Mouse (Mus musculus): ENCODE measurements around the gene Asrgl1. TPM values are rescaled to one million over a fixed set of nuclear protein-coding genes. Genes with fewer than 3 reads are reported as not detected.
"Not testable (repeated sequence)": the region's sequence is repeated elsewhere in the genome, so short reads cannot be mapped to it uniquely, and the experiment has no call there.

Asrgl1 gene
- total RNA-seq (2021): 10 to 100 TPM; 22.4 to 26.3 TPM

DNA sequence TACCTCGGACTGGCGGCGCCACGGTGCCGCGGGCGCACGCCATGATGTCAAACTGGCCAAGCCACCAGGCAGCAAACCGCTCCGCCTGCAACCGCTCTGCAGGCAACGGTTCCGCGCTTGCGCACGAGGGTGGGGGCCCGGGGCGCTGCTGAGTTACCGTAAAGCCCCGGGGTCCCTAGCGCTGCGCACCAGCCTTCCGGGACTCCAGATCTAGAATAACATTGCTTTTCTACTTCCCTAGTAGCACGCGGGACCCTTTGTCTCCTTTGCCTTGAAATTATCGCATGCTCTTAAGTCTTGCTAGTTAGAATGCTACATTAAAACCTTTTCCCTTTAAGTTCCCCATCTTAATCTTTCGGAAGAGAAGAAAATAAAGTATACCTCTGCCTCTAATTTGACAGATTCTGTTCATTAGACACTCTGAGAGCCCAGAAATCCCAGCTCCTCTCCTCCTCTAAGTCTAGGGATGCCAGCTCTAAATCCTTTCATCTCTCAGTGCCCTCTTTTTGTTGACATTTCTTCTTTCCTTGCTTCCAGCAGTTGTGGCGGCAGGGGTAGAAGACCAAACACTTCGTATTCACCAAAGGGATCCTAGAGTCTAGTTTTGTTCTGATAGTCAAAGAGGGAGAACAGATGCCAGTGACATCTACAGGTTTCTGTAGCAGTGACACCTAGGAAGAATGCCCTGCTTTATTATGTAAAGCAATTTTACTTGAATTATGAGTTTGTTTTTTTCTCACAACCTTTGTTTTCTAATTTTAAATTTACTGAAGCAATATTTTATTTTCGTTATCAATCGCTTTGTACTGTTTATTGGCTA, at the start of gene Asrgl1:
Gene Asrgl1, minus strand, starts transcription at position 125 of the 820 bp plus-strand sequence.
- intact Hi-C loops (cut with DNase I): no loop called here

DNA sequence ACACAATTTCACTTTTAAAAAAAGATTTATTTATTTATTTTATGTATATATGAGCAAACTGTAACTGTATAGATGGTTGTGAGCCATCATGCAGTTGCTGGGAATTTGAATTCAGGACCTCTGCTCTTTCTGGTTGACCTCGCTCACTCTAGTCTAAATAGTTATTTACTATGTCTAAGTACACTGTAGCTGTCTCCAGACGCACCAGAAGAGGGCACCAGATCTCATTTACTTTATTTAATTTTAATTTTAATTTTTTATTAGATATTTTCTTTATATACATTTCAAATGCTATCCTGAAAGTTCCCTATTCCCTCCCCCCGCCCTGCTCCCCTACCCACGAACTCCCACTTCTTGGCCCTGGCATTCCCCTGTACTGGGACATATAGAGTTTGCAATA, 10.8 kb upstream of the Asrgl1 start:
- intact Hi-C loops (cut with DNase I): no loop called here
- no peak for DNase-seq (ENCODE audit: low spot score)

More for the DNA sequence above, at the start of gene Asrgl1:
- peak; percentile 79 for DNase-seq (ENCODE audit: low spot score)

- intact Hi-C loops (cut with DNase I): no loop called here
- no peak for DNase-seq (ENCODE audit: low spot score)
Observed at GRCm38 (mm10) chr19:9143639-9144125, 8.2 kb upstream of the Asrgl1 start.

- no peak for DNase-seq (ENCODE audit: low spot score)
- intact Hi-C loops (cut with DNase I): no loop called here
Observed at GRCm38 (mm10) chr19:9143230-9143629, 7.8 kb upstream of the Asrgl1 start.

DNA sequence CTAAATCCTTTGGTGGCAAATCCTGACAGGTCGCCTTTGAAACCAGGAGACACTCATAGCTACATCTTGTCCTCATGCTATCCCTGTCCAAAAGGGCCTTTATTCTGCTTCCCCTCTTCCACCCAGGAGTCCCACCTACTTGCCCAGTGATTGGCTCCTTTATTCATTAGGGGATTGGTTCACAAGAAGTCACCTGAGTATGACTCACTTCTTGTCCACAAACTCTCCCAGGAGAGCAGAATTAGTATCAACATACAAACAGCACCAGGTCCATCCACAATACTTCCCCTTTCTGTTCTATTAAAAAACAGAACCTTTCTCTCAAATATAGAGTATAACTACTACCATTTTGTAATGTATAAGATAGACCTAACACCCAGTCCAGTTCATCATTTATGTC, 4.9 kb upstream of the Asrgl1 start:
- intact Hi-C loops (cut with DNase I); DNase-seq (ENCODE audit: low spot score): not testable (repeated sequence)

GRCm38 (mm10) chr19:9137159-9137558, 1.7 kb upstream of the Asrgl1 start:
- intact Hi-C loops (cut with DNase I): no loop called here
- no peak for DNase-seq (ENCODE audit: low spot score)

DNA sequence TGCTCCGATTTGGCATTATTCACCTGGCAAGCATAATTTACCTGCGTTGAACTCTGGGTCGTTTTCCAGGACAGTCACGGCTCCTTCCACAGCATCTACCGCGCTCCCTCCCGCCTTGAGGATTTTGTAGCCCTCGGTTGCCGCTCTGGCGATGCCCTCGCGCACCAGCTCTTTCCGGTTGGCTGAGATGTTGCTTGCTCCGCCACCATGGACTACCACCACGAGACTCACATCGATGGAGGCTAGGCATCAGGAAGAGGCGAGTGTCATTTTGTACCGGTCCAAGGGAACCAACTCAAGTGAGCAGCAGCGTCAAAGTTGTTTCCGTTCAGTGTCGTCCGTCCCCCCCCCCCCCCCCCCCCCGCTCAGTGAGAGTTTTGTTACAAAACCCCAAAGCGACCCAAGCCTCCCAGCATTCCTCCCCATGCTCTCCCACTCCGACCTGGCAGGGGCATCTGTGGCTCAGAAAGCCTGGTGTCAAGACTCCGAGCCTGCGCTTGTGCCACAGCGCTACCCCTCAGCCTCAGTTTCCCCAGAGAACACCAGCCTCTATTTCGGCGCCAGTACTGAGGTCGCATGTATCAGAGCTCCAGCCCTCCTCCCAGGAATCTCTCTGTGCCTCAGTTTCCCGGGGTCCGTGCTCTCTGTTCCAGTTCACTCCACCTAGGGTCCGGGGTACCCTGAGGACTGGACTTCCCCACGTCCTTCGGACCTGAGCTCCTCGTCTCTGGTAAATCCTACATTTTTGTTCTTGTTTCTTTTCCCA, 507 bp downstream of the Asrgl1 start:
- intact Hi-C loops (cut with DNase I): no loop called here
- DNase-seq (ENCODE audit: low spot score): no peak

DNA sequence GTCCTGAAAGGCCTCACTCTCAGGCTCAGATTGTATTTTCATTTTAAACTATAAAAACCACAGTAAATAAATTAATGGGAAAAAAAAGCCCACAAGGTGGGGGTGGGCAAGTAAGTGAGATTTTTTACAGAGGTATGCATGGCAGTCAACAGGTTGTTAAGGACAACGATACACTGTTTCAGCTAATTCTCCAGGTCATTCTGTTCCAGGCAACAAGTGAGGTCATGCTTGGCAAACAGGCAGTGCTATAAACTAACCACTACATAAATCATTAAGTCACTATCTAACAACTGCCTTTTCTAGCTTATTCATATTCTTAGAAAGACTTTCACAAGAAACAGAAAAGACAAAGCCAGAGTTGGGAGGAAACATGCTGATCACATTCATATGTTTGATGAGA, 5.4 kb downstream of the Asrgl1 start:
- no peak for DNase-seq (ENCODE audit: low spot score)
- intact Hi-C loops (cut with DNase I): no loop called here

- DNase-seq (ENCODE audit: low spot score): no peak
- intact Hi-C loops (cut with DNase I): no loop called here
Observed at GRCm38 (mm10) chr19:9128499-9129194, 6.8 kb downstream of the Asrgl1 start.

- intact Hi-C loops (cut with DNase I); DNase-seq (ENCODE audit: low spot score): not testable (repeated sequence)
Observed at GRCm38 (mm10) chr19:9123986-9124385, 11.4 kb downstream of the Asrgl1 start.

DNA sequence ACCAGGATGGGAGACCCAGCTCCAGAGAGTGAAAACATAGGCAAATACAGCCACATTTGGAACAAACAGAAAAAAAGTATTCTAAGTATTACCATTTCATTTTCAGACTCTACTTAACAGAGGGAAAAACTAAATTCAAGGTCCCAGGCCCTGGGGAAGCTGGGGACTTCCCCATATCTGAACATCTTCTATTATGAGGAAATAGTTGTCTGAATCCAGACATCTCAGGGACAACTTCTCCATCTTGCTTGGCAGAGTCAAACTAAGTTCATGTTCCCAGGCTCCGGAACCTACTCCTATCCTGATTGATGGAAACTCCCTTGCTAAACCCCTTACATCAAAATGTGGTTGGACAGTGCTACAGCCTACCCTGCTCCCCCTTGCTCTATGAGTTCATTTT, 13.0 kb downstream of the Asrgl1 start:
- no peak for DNase-seq (ENCODE audit: low spot score)
- intact Hi-C loops (cut with DNase I): no loop called here

DNA sequence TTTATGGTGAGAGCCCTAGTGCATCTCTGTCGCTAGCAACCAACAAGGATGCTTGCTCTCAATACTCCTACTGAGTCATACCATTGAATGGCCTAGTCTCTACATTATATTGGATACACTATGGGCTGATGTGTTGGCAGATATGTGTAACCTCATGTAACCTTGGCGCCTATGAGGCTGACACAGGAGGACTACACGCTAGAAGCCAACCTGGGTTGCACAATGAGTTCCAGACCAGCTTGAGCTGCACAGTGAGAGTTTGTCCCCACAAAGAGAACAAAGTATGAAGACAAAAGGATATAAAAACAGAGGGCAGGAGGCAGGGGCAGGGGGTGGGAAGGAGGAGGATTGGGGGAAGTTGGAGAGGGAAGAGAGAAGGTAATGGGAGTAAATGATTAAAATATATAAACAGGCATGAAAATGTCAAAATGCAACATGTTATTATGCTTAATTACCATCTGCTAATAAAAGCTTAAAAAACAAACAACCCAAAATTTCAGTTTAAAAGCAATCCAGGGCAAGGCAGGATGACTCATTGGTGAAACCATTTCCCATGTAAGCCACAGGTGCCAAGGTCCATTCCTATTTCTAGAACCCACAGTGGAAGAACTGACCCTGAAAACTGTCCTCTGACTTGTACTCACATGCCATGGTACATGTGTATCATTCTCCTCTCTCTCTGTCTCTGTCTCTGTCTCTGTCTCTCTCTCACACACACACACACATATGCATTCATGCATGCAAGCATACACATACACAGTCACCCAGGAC, 15.6 kb downstream of the Asrgl1 start:
- intact Hi-C loops (cut with DNase I): loop anchor here (10.0 kb wide), 1 partner anchor 405 kb away; no protein-coding TSS in a partner anchor

GRCm38 (mm10) chr19:9117275-9117674, 18.2 kb downstream of the Asrgl1 start:
- DNase-seq (ENCODE audit: low spot score): no peak
- intact Hi-C loops (cut with DNase I): loop anchor here (10.0 kb wide), 1 partner anchor 402 kb away; no protein-coding TSS in a partner anchor

More for the DNA sequence above, 15.6 kb downstream of the Asrgl1 start:
- DNase-seq (ENCODE audit: low spot score): no peak

- intact Hi-C loops (cut with DNase I): loop anchor here (10.0 kb wide), 1 partner anchor 401 kb away; no protein-coding TSS in a partner anchor
- no peak for DNase-seq (ENCODE audit: low spot score)
Observed at GRCm38 (mm10) chr19:9116268-9116667, 19.2 kb downstream of the Asrgl1 start.

GRCm38 (mm10) chr19:9112043-9112442, 23.4 kb downstream of the Asrgl1 start:
- intact Hi-C loops (cut with DNase I): loop anchor here (5.0 to 10.0 kb wide), 2 partner anchors 270 to 397 kb away; no protein-coding TSS in a partner anchor
- no peak for DNase-seq (ENCODE audit: low spot score)

DNA sequence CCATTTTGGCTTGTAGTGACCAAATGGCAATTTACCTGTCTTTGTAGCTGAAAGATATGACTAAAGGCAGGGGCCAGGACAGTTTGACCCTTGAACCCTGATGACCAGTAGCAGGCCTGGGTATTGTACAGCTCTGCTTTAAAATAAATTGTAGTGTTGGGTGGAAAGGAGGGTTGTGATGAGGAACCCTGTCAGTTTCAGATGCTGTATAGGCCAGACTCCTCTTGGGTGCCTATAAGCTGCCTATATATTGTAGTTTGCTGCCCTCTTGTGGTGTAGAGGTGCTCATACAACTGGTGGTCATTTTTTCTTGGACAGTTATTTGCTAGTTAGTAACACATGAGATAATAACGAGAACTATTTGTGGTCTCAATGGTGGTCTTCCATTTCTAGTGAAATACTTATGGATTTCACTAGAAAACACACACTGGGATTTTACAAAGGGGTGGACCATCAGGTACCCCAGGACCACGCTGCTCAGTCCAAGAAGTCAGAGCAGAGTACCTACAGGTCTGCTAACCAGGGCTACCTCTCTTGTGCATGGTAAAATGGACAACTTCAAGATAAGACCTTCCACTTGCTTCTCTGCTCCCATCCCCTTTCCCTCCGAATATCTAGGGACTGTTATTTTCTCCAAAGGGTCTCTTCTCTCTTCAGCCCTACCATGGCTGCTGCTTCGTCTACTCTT, 25.1 kb downstream of the Asrgl1 start:
- DNase-seq (ENCODE audit: low spot score): no peak

DNA sequence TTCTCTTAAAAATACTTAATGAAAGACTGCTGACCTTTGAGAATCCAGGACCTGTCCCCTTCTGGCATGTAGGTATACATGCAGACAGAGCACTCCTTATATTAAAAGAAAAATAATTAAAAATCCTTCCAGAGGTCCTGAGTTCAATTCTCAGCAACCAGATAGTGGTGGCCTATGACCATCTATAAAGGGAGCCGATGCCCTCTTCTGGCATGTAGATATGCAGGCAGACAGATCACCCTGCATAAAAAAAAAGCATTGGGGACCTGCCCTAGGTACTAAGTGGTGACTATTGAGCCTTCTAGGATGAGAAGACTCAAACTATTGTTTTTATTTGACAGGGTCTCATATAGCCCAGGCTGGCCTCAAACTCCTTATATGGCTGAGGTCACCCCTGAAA, 26.9 kb downstream of the Asrgl1 start:
- intact Hi-C loops (cut with DNase I): loop anchor here (2.0 kb wide), 1 partner anchor 132 kb away; no protein-coding TSS in a partner anchor
- no peak for DNase-seq (ENCODE audit: low spot score)

More for the DNA sequence above, 25.1 kb downstream of the Asrgl1 start:
- intact Hi-C loops (cut with DNase I): loop anchor here (1.0 to 10.0 kb wide), 3 partner anchors 251 to 396 kb away; no protein-coding TSS in a partner anchor

DNA sequence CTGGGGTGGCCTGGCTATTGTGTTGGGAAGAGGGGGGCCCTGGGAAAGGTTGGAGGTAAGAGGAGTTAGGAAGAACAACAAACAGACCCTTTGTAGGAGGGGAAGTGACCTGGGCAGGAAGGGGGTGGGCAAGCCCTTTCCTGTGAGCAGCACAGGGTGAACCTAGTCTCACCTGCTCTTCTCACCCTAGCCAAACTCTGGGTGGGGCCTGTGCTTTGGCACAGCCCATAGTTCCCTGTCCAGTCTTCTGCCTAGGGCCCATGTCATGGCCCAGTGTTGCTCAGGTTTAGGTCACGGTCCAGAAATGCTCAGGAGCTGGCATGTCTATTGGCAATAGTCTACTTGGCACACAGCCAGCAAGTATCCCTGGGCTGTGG, 28.1 kb downstream of the Asrgl1 start:
- intact Hi-C loops (cut with DNase I): no loop called here
- no peak for DNase-seq (ENCODE audit: low spot score)
